Mouse (Mus musculus) liver, postnatal 0 days (tissue): Measurements from ENCODE around the gene Tmem19. TPM values are rescaled to one million over a fixed set of nuclear protein-coding genes. Genes with fewer than 3 reads are reported as not detected.

Source experiments
- ATAC-seq: fragments of 200-750 bp; cut with Nextera tagmentation; 2 replicates; pipeline ENCODE4 v1.8.0; 2017; ENCODE audit warnings: mild to moderate bottlenecking, moderate library complexity
- DNase-seq: peaks from one replicate; pipeline ENCODE4 v3.0.0-alpha.2; 2016
- H3K27ac ChIP-seq: fragments of 300-500 bp; sonication (generic); 2 replicates; pipeline ENCODE4 v1.5.1; 2014; ENCODE audit warnings: antibody characterized with exemption, moderate library complexity, mild to moderate bottlenecking, low read depth
- H3K27me3 ChIP-seq: fragments of 300-500 bp; sonication (generic); 2 replicates; pipeline ENCODE4 v1.6.1; 2014; ENCODE audit warnings: low read length, control low read depth, mixed read lengths; ENCODE audit not compliant: insufficient read depth
- H3K36me3 ChIP-seq: fragments of 300-500 bp; sonication (generic); replicated peaks from 2 replicates; pipeline ENCODE4 v1.6.1; 2014; ENCODE audit warnings: mild to moderate bottlenecking, control low read depth, low read length, moderate library complexity, mixed read lengths; ENCODE audit not compliant: insufficient read depth
- H3K4me1 ChIP-seq: fragments of 300-500 bp; sonication (generic); 2 replicates; pipeline ENCODE4 v1.6.1; 2014; ENCODE audit warnings: antibody characterized with exemption, mild to moderate bottlenecking, control low read depth; ENCODE audit not compliant: insufficient read depth
- H3K4me2 ChIP-seq: fragments of 300-500 bp; sonication (generic); 2 replicates; pipeline ENCODE4 v1.6.1; 2014; ENCODE audit warnings: low read depth, mild to moderate bottlenecking, low read length, moderate library complexity, mixed read lengths
- H3K4me3 ChIP-seq: fragments of 300-500 bp; sonication (generic); 2 replicates; pipeline ENCODE4 v1.5.1; 2014; ENCODE audit warnings: low read depth, low read length
- H3K9ac ChIP-seq: fragments of 300-500 bp; sonication (generic); replicated peaks from 2 replicates; pipeline ENCODE4 v1.6.1; 2014; ENCODE audit warnings: mild to moderate bottlenecking, moderate library complexity
- H3K9me3 ChIP-seq: fragments of 300-500 bp; sonication (generic); 2 replicates; pipeline ENCODE4 v1.6.1; 2016; ENCODE audit warnings: mild to moderate bottlenecking, control low read depth, low read length, mixed read lengths
- CTCF ChIP-seq: sonication (generic); IDR thresholded peaks from 2 replicates; pipeline ENCODE4 v1.5.1; 2016; ENCODE audit warnings: antibody characterized with exemption, low read depth
- EP300 ChIP-seq: IDR thresholded peaks from 2 replicates; pipeline ENCODE4 v1.6.1; 2016; ENCODE audit warnings: antibody characterized with exemption, low read depth, mild to moderate bottlenecking
- WGBS: fragments of 180-500 bp; shearing (Covaris S2); extraction: QIAGEN DNeasy Blood & Tissue Kit; methylation state at CpG from one replicate; pipeline ENCODE4 v1.1.7; 2014; ENCODE audit not compliant: insufficient replicate concordance; 5-methylcytosine and 5-hydroxymethylcytosine counted together
- polyA plus RNA-seq: library from polyadenylated mRNA; unstranded; fragments of >200 nt; fragmentation: Nextera tagmentation; extraction: Ambion mirVana; gene quantifications from 2 replicates; pipeline ENCODE4 v1.2.1, GENCODE M21; 2015

Gene Tmem19
- polyA plus RNA-seq, 1 experiment from 2014 or later: 16.3 TPM

DNA sequence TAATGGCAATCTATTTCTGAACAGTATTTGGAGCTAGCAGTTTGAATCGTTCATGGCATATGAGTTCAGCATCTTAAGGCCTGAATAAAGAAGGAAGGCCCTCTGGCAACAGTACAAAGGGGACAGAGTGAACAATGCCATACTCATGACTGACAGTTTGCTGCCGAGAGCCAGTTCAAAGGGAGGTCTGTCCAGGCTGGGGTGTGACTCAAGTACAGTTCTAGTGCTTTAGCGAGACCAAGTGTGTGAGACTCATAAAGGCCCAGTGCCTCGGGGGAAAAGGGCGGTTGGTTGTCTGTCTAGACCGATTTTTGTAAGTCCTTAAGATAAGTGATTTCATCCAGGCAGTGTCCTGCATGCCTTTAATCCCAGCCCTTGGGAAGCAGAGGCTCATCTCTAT lies 7.7 kb downstream of the Tmem19 start:
- Histone ChIP-seq H3K4me1 (no peaks in the 10 kb centered on the region), H3K4me3 (no peak overlapping the region), H3K36me3 (no peaks in the 10 kb centered on the region; the same call in none of the 2 replicates), H3K27ac (no peak overlapping the region), H3K9ac (no peak overlapping the region), H3K27me3 (no peaks in the 10 kb centered on the region), H3K9me3 (no peaks in the 10 kb centered on the region), H3K4me2 (no peak overlapping the region)
- no peak for TF ChIP-seq EP300
- TF ChIP-seq CTCF: no peak
- DNase-seq: no peak
- 80% methylated on average over 6 of the region's 6 CpGs for WGBS
- ATAC-seq: no peak

- Histone ChIP-seq H3K9me3 (no peaks in the 10 kb centered on the region), H3K4me1 (no peaks in the 10 kb centered on the region), H3K9ac (no peak overlapping the region), H3K27me3 (no peaks in the 10 kb centered on the region), H3K36me3 (no peaks in the 10 kb centered on the region), H3K27ac (no peak overlapping the region), H3K4me2 (no peak overlapping the region), H3K4me3 (no peak overlapping the region)
- 79% methylated on average over 2 of the region's 2 CpGs for WGBS
- DNase-seq (no peak), ATAC-seq (peak; percentile 64)
- TF ChIP-seq EP300: no peak
- TF ChIP-seq CTCF: no peak
Observed at GRCm38 (mm10) chr10:115350810-115351397, 11.4 kb downstream of the Tmem19 start.

- no peak for ATAC-seq
- H3K9ac ChIP-seq: no peak overlapping the region
- WGBS: 77% methylated on average over 7 of the region's 7 CpGs
- H3K4me2 ChIP-seq: no peak overlapping the region
- H3K27me3 ChIP-seq: no peaks in the 10 kb centered on the region
- 0 out of 2 replicates have a peak, but pooled peaks cover 2% of the 10 kb centered on the region for H3K36me3 ChIP-seq
- H3K4me1 ChIP-seq: no peaks in the 10 kb centered on the region
- H3K27ac ChIP-seq: no peak overlapping the region
- no peaks in the 10 kb centered on the region for H3K9me3 ChIP-seq
- no peak for TF ChIP-seq EP300
- TF ChIP-seq CTCF: no peak
- DNase-seq: no peak
- no peak overlapping the region for H3K4me3 ChIP-seq
Observed at GRCm38 (mm10) chr10:115349509-115349908, 12.8 kb downstream of the Tmem19 start.

DNA sequence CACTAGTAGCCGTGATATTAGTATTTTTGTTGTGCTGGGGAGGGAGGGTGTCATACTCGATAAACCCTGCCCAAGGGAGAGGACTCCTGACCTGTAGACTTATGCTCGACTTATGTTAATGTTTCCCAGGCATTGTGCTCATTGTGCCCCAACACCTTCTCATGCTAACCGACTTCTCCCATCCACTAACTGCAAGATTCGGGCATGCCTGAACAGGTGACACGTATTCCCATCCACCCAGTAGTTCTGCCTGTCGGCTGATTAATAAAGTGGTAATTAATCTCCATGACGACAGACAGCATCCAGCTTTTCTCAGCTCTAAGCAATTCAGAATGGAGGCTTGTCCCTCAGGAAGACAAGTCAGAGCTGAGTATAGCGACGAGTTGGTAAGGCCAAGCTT lies 13.3 kb downstream of the Tmem19 start:
- H3K4me1 ChIP-seq: no peaks in the 10 kb centered on the region
- 0 out of 2 replicates have a peak, but pooled peaks cover 2% of the 10 kb centered on the region for H3K36me3 ChIP-seq
- H3K4me3 ChIP-seq: no peak overlapping the region
- ATAC-seq (no peak), DNase-seq (no peak)
- H3K4me2 ChIP-seq: no peak overlapping the region
- no peak overlapping the region for H3K27ac ChIP-seq
- no peaks in the 10 kb centered on the region for H3K27me3 ChIP-seq
- H3K9ac ChIP-seq: no peak overlapping the region
- H3K9me3 ChIP-seq: no peaks in the 10 kb centered on the region
- 87% methylated on average over 10 of the region's 10 CpGs for WGBS
- TF ChIP-seq EP300: no peak
- no peak for TF ChIP-seq CTCF

DNA sequence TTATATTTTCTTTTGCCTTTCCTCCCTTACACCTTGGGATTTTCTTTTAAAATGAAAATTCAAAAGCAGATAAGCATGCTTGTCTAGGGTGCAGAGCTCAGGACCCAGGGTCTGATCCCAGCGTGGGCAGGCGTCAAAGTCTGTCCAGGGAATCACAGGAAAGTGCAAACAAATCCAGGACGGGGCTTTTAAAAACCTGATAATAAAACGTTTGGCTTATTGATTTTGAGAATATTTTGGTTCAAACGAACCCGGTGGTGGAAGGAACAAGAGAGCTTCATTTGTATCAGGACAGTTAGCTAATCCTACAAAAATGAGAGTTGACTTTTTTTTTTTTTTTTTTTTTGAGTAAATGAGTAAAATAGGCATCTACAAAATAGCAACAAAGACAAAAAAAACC lies 14.2 kb downstream of the Tmem19 start:
- no peak for ATAC-seq
- Histone ChIP-seq H3K4me1 (no peaks in the 10 kb centered on the region), H3K4me3 (no peak overlapping the region), H3K9me3 (no peaks in the 10 kb centered on the region), H3K4me2 (no peak overlapping the region), H3K9ac (no peak overlapping the region), H3K27me3 (no peaks in the 10 kb centered on the region), H3K27ac (no peak overlapping the region), H3K36me3 (0 out of 2 replicates have a peak, but pooled peaks cover 2% of the 10 kb centered on the region)
- no peak for DNase-seq
- TF ChIP-seq EP300: no peak
- TF ChIP-seq CTCF: no peak
- WGBS: 55% methylated on average over 6 of the region's 6 CpGs

- Histone ChIP-seq H3K27ac (no peak overlapping the region), H3K4me2 (no peak overlapping the region), H3K27me3 (no peaks in the 10 kb centered on the region), H3K9me3 (no peaks in the 10 kb centered on the region), H3K4me3 (no peak overlapping the region), H3K36me3 (peaks cover 11% of the 10 kb centered on the region), H3K9ac (no peak overlapping the region), H3K4me1 (no peaks in the 10 kb centered on the region)
- TF ChIP-seq CTCF (no peak), EP300 (no peak)
- no peak for DNase-seq
- no peak for ATAC-seq
Observed at GRCm38 (mm10) chr10:115346444-115346843, 15.9 kb downstream of the Tmem19 start.
